Mouse (Mus musculus): ENCODE results near the gene Atp1a1.

Atp1a1 gene

DNA sequence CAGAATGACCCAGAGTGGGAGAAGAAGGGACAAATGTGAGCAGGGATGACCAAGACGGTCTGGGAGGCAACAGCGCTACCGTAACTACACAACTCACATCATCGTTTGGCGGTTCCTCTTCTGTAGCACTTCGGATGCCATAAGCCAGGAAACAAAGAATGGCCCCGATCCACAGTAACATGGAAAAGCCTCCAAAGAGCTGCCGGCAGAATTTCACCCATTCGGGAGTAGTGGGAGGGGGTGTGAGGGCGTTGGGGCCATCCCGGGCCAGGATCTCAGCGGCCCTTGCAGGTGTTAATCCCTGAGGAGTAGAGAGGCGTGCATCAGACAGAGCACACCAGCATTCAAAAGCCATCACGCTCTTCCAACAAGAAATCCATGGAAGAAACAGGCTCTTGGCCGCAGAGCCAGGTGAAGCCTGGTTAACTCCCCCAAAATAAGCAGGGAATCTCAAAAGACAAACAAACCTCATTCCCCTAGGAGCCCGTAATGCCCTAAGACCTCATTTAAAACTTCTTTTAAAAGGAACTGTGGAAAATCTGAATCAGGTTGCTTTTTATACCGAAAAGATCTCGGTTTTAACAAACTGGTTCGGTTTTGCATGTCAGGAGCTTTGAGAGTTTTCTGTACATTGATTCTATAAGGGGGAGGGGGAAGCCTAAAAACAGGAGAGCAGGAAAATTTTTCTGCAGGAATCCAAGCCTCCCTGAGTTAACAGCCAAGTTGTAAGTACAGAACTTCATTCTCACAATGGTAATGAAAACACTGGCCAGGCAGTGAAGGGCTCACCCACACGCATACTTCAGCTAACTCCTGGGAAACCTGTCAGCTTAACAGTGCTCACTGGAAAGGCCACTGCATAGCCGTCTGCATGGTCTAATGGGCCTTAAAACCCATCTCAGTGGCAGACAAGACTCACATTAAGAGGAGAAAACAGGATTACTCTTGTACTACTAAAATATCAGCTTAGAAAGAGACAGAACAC is 11.9 kb downstream of the Atp1a1 start:
- no peak for DNase-seq (ENCODE audit: low spot score)

DNA sequence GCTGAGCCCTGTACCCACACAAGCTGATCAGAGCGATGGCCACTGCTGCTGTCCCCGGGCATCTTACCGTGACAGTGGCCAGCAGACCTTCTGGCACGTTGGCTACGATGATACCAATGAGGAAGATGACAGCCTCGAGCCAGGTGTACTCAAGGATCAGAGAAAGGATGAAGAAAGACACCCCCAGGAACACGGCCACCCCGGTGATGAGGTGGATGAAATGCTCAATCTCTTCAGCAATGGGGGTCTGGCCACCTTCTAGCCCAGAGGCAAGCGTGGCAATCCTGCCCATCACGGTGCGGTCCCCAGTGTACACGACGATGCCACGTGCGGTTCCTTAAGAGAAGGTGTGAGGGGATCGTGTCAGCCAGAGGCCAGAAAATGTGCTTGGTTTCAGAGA is 14.1 kb downstream of the Atp1a1 start:
- DNase-seq (ENCODE audit: low spot score), result no peak

DNA sequence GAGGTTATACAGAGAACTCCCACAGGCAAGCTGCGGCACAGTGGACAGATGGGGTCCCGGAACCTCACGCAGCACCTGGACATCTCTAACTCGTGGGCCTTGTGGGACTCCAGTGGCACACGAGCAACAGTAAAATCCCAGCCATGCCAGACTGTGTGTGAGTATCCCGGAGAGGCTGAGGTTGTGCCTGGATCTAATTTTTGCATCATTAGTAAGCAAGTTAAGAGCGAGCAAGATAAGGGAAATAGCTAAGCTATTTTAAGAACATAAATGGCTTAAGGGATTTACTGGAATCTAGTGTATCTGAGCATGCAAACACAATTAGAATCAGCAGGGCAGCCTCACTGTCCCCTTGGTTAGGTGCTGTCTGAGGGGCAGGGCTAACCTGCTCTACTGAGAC is 16.2 kb downstream of the Atp1a1 start:
- no peak for DNase-seq (ENCODE audit: low spot score)

DNA sequence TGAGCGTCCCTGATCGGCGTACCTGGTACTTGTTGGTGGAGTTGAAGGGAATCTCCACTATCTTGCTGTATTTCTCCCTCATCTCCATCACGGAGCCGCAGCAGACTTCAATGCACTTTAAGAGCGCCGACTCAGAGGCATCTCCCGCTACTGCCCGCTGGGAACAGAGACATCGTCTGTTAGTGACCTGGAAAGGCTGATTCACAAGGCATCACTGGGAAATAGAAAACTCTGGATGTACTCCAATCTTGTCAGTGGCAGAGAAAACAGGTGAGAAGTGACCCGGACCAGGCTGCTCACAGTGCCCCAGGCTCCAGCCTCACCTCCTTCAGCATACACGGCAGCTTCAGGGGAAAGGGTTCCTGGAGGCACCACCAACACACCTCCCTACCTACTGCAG is 17.7 kb downstream of the Atp1a1 start:
- no peak for DNase-seq (ENCODE audit: low spot score)

DNA sequence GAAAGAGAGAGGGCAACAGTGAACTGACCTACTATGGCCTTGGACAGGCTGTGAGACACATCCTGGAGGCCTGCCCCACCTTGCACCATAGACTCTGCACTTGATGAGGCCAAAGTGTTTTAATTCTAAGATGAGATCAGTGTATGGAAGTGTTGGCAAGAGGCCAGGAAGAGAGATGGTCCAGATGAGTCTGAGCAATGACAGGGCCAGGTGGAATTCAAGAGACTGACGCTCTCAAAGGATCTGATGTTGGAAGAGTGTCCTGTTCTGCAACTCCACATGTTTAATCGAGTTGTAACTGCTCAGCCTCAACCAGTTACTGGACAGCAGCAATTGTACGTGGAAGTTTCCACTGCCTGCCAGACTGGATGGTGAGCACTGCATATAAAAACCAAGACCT is 26.4 kb downstream of the Atp1a1 start:
- no peak for DNase-seq (ENCODE audit: low spot score)

DNA sequence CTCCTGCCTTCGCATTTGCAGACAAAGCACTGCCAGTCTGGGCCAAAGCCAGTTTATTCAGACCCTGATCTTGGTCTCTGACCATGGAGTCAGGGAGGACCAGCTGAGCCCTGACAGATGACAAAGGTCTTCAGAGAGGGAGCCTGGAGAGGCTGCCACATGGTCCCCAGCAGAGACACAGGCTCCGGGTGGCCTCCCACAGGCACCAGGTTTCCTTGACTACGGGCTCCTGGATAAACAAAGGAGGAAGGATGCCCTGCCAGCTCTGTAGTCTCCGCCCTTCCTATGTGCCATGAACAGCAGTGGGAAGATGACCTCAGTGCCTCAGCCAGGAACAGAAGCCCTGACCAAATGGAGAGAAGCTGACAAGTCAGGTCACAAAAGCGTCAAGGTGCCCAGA is 27.1 kb downstream of the Atp1a1 start:
- no peak for DNase-seq (ENCODE audit: low spot score)

DNA sequence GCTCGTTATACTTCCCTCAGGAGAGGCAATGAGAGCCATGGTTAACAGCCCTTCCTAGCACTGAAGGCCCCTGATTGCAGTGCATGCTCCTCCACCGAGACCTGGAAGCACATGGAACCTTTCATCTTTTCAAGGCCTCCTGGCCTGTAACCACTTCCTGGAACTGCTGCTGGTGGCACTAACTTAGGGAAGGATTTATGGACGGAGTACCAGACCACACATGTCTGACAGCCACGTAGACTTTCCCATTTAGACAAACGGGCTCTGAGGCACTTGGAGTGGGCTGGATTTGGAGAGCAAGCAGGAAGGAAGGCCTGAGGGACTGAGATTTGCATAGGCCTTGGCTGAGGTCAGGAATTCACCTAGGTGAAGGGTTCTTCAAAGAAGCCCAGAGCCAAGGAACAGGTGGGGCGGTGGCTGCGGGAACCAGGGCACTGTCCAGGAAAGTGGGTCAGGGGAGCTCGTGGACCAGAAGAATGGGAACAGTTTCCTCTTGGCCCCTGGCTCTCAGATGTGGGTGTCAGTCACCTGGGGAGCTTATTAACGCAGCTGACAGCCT is 28.9 kb downstream of the Atp1a1 start:
- no peak for DNase-seq (ENCODE audit: low spot score)

DNA sequence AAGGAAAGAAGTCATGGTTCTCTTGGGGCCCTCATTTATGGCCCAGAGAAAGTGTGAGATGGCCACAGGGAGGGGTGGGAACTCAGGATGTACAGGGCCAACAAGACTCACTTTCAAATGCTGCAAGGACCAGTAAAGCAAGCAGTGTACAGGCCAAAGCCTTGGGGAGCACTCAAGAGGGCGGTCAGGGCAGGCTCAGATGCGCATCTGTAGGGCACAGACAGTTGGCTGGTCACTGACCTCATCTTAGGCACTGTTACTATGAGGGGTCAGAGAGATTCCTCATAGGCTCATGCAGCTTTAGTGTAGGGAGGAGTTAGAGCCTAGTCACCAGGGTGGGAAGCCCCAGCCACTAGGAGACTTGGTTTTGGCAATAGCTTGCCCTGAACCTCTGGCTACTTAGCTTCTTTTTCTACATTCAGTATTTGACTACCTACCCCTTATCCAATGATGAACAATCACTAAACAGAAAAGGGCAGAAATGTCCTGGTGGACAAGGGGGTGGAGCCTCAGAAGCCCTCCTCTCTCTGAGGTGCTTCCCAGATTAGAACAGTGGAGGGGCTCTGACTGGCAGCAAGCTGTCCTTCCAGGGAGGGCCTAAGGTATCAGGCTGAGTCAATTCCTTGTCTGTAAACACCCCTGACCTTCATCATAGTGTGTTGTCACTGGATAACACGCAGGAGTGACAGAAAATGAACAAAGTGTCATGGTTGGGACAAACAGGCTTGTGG is 29.9 kb downstream of the Atp1a1 start:
- no peak for DNase-seq (ENCODE audit: low spot score)

DNA sequence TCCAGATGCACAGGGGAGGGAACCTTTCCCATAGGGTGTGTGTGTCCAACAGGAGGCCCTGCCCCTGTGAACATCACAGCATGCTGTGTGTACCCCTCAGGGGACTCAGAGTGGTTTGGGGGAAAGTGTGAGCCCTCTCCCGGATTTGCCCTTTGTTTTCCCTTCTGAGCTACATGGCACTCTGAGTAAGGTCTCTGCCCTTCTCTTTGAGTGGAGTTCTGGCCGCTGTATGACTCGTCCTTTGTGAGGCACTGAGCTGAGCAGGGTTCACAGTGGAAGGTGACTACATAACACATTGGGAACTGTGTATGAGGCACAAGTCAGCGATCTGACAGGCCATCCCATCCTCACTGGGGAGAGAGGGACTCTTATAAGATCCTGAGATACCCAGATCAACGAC is 31.5 kb downstream of the Atp1a1 start:
- DNase-seq (ENCODE audit: low spot score), result no peak

DNA sequence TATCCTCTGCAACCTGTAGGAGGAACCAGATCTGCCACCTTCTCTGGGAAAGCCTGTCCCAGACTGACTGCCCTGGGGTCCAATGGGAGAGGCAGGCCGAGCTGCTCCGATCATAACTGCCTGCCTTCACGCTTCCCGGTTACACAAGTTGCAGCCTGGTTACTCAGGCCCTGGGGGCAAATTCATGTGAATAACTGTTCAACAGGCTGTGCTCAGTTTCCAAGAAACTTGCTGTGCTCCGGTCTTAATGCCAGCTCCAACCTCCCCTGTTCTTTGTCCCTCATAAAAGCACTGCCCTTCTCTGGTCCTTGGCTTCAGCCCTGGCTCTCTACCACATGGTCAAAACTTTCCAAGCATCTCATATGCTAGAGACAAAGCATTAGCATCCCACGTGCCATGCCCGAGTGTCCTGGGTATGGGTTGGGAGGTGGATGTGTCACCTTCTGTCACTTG is 32.3 kb downstream of the Atp1a1 start:
- peak; percentile 79 for DNase-seq (ENCODE audit: low spot score)

DNA sequence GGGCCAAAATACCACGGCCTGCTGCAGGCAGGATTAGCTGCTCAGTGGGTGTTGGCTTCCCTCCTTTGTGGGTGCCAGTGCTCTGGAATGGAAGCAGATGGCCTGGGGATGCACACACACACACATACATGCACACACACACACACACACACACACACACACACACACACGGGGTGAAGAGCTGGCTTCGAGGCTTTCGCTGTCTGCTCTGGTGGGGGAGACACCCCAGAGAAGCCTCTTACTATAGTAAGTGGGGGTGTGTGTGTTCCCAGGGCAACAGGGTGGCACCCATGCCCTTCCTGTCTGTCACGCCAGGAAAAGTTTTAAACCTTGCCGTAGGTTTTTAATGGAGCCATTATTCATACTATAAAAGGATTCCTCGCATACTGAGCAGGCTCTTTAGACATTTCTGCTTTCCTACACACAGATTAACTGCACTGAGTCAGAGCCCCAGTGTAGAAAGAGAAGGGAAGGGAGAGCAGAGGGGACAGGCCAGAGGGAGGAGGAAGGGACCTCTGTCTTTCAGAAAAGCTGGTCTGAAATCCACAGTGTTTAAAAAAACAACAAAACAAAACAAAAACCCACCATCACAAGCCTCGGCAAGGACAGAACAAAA is 32.9 kb downstream of the Atp1a1 start:
- no peak for DNase-seq (ENCODE audit: low spot score)

DNA sequence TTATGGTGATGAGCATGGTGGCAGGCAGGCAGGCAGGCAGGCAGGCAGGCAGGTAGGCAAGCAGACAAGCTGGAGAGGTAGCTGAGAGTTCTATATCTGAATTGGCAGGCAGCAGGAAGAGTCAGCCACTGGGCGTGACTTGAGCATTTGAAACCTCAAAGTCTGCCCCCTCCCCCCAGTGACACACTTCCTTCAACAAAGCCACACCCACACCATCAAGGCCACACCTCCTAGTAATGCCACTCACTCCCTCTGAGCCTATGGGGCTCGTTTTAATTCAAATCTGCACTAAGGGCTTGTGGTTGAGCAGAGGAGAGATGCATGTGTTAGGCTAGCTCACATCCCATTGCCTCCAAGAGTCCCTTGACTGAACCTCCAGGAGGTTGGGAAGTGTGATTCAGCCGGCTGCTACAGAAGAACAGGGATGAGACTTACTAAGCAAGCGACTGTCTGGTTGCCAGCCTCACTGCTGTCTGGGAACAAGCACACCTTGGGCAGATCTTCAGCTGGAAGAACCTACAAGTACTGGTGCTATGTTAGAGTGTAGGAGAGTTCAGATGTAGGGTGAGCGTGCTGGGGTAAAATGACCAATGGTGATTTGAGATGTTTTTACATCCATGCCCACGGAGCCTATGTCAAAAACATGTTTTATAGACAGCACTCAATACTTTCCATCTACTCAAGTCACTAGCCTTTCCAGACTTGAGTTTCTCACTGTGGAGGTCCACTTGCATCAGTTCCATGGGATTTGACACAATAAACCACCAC is 33.6 kb downstream of the Atp1a1 start:
- no peak for DNase-seq (ENCODE audit: low spot score)

DNA sequence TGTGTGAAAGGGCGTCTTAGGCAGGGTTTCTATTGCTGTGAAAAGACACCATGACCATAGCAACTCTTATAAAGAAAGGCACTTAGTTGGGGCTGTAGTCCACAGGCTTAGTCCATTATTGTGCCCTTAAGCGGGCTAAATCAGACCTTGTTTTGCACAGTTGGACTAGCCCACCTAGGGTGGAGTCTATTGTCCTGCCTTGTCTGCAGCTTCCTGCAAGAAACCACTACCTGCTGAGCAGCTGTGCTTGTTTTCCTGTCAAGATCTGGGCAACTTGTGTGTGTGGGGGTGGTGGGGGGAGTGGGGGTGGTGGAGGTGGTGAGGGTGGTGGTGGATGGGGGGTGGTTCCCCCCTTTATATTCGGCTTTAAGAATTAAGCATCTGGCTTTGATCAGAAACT is 34.2 kb downstream of the Atp1a1 start:
- DNase-seq (ENCODE audit: low spot score), result no peak

DNA sequence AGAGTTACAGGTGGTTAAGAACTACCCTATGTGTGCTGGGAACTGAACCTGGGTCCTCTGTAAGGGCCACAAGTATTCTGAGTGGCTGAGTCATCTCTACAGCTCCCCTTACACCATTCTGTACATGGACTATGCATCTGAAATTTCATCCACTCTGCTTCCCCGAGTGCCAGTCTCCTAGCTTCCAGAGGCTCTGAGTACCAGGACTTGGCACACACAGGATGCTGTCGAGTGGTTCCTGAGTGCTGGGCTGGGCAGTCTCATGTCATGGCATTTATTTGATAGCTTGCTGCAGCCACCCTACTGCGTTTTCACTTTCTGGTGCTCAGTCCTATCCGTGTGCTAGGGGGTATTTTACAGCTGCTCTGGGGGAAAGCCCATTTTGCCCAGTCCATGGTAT is 35.9 kb downstream of the Atp1a1 start:
- no peak for DNase-seq (ENCODE audit: low spot score)

DNA sequence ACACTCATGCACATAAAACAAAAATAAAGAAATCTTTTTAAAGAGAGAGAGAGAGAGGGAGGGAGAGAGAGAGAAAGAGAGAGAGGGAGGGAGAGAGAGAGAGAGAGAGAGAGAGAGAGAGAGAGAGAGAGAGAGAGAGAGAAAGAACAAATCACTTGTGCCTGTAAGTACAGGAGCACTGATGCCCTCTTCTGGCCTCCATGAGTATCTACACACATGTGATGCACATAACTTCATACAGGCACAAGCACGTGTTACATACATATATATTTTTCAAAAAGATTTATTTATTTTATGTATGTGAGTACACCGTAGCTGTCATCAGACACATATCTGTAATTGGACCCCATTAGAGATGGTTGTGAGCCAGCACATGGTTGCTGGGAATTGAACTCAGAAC is 40.5 kb downstream of the Atp1a1 start:
- DNase-seq (ENCODE audit: low spot score), result no peak

DNA sequence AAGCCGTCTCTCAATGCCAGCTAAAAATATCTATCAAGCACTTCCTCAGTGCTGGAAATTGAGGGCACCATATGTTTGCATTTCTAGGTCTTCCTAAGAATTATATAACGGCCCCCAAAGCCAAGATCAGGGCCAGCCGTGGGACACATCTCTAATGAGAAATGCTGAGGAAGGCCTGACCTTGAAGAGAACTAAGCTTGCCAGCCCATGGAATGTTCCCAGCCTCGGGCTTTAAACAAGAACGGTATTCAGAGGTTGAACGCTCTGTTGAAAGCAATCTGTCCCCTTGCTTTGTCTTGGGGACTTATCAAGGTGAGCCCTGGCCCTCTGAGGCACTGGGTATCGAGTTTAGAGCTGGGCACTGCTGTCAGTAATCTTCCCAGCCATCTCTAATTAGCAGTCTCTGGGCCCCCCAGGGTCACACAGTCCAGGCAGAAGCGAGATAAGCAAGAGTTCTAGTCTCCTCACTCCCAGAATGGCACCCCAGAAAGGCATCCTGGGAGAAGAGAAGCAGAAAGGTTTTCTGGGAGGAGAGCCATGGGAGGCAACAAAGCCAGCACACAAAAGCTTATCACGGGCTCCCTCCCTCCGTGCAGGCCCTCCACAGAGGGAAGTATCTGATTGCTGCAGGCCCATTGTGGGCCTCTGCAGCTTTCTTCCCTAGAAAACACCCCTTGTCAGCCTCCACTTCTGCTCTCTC is 41.8 kb downstream of the Atp1a1 start:
- no peak for DNase-seq (ENCODE audit: low spot score)

DNA sequence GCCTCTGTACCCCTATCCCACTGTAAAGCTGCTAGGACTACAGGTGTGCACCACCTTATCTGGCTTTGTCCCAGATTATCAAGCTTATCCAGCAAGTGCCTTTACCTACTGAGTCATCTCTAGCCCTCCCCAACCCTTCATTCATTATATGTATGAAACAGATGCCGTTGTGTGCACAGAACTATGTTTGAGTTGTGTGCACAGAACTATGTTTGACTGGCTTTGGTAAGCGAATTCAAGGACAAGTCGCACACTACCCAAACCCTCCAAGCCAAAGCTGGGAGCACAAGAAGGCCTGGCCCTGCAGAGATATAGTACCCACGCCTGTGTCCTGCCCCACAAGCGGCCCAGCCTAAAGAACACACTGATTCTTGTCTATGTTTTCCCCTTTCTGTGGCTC is 42.5 kb downstream of the Atp1a1 start:
- DNase-seq (ENCODE audit: low spot score), result no peak

DNA sequence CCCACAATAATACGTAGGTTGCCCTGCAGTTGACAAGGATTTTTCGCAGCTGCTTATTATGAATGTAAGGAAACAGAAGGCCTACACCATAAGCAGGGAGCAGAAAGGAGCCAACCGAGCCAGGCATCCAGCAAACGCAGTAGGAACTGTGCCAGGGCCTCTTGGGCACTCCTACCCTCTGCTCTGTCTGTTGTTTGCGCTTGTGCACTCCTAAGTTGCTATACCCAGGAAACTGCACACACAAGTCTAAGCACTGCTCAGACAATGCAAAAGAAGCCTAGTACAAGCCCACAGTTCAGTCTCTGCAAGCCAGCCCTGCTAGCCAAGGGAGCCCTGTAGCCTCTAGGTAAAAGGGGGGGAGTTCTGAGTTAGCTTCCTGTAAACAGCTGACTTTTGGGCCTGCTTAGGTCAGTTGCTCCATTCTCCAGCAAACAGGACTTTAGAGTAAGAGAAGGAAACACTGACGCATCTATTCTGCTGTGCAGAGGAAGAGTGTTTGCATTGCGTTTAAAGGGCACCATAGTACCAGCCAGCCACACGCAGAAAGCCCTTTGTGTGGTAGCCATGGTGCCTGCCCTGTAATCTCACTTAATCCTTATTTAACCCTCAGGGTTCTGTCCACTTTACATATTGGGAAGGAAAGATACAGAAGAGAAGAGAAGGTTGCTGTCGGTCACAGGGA is 43.5 kb downstream of the Atp1a1 start:
- no peak for DNase-seq (ENCODE audit: low spot score)

DNA sequence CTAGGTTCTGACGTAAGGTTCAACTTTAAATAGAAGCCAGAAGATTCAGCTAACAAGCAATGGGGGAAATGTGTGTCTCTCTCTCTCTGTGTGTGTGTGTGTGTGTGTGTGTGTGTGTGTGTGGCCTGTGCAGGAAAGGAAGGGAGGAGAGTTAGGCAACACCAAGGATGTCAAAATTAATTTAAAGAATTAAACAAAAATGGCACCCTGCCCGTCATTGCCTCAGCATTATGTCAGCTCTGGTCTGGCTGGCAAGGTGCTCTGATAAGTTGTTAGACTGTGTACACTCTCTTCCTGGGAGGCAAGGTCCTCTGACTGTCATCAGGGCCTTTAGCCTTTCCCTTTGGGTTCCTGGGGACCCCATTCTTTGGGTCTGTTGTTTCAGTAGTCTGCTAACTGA is 47.8 kb downstream of the Atp1a1 start:
- DNase-seq (ENCODE audit: low spot score), result no peak

Measured in urinary bladder, postnatal 14 days (tissue).